Mouse (Mus musculus) gastrocnemius, adult 2 months (tissue): ENCODE measurements around the gene H2afz. TPM values are rescaled to one million over a fixed set of nuclear protein-coding genes. Genes with fewer than 3 reads are reported as not detected.
"Not testable (repeated sequence)": the region's sequence is repeated elsewhere in the genome, so short reads cannot be mapped to it uniquely, and the experiment has no call there.

Experiments used
- DNase-seq: peaks from one replicate; pipeline ENCODE4 v3.0.0; 2022
- H3K27ac ChIP-seq: fragments of 200-600 bp; 2 replicates; pipeline ENCODE4 v1.8.1; 2022; ENCODE audit warnings: mild to moderate bottlenecking
- H3K4me3 ChIP-seq: fragments of 200-600 bp; 2 replicates; pipeline ENCODE4 v1.8.1; 2022; ENCODE audit warnings: mild to moderate bottlenecking, moderate library complexity
- CTCF ChIP-seq: fragments of 200-600 bp; IDR thresholded peaks from 2 replicates; pipeline ENCODE4 v1.8.1; 2022; ENCODE audit warnings: antibody characterized with exemption, mild to moderate bottlenecking, moderate library complexity
- intact Hi-C: fragments of 180-260 bp; cut with DNase I; formaldehyde crosslinking; loops from one replicate; pipeline ENCODE4 v1.15.1; 2025
- total RNA-seq, 2 experiments: library from RNA; stranded (reverse); gene quantifications; 2 replicates each; pipeline ENCODE4 v1.2.3; 2021

H2afz gene
- total RNA-seq, 2 experiments from 2014 or later, result 64.1 to 76.3 TPM

- DNase-seq, result no peak
- Histone ChIP-seq H3K4me3 (no peak overlapping the region), H3K27ac (no peak overlapping the region)
- intact Hi-C loops, result no loop called here
- no peak for TF ChIP-seq CTCF
Measured at GRCm38 (mm10) chr3:137896867-137897266, 32.6 kb downstream of the H2afz start.

- Histone ChIP-seq H3K27ac (no peak overlapping the region), H3K4me3 (no peak overlapping the region)
- TF ChIP-seq CTCF, result no peak
- intact Hi-C loops, result no loop called here
- DNase-seq, result no peak
Measured at GRCm38 (mm10) chr3:137897685-137898084, 33.4 kb downstream of the H2afz start.

GRCm38 (mm10) chr3:137900149-137900548 is 35.9 kb downstream of the H2afz start:
- no peak for TF ChIP-seq CTCF
- Histone ChIP-seq H3K27ac (no peak overlapping the region), H3K4me3 (no peak overlapping the region)
- intact Hi-C loops, result no loop called here
- no peak for DNase-seq

- TF ChIP-seq CTCF, result no peak
- intact Hi-C loops, result loop anchor here (10.0 kb wide), 1 partner anchor 128 kb away; no protein-coding TSS in a partner anchor
- DNase-seq, result no peak
- no peak overlapping the region for H3K27ac ChIP-seq
- H3K4me3 ChIP-seq, result no peak overlapping the region
Measured at GRCm38 (mm10) chr3:137913093-137913492, 48.8 kb downstream of the H2afz start.

- intact Hi-C loops, result loop anchor here (10.0 kb wide), 1 partner anchor 130 kb away; no protein-coding TSS in a partner anchor
- not testable (repeated sequence) for H3K27ac ChIP-seq, DNase-seq
Measured at GRCm38 (mm10) chr3:137914567-137914966, 50.3 kb downstream of the H2afz start.

More at GRCm38 (mm10) chr3:137914567-137914966, 50.3 kb downstream of the H2afz start:
- H3K4me3 ChIP-seq, result not testable (repeated sequence)

Other genes with a start within 250 kb of the H2afz start
- gene Ddit4l, start 242.9 kb upstream of the H2afz start, total RNA-seq, result 100 to 1,000 TPM; 226 to 250 TPM
- gene Gm21962, start 193.0 kb upstream of the H2afz start, total RNA-seq, result not detected
- gene Dnajb14, start 3.2 kb downstream of the H2afz start, total RNA-seq, result 1 to 10 TPM; 7.6 to 9.5 TPM
- 10 to 100 TPM; 45.9 to 53.1 TPM for gene Lamtor3, start 54.0 kb downstream of the H2afz start, total RNA-seq
- 1 to 10 TPM in 1 of 2 experiments, under 1 TPM in 1; 0.84 to 2.0 TPM for gene Dapp1, start 117.1 kb downstream of the H2afz start, total RNA-seq
- 100 to 1,000 TPM; 120 to 128 TPM for gene 1110002E22Rik, start 200.6 kb downstream of the H2afz start, total RNA-seq
- 1 to 10 TPM; 1.3 to 1.8 TPM for gene Gm5105, start 202.9 kb downstream of the H2afz start, total RNA-seq